In genomic region chr7:73792155-73792554, GRCm38 (mm10) we compare ENCODE assay signal across 17 mouse cellular contexts. TPM values are rescaled to one million over a fixed set of nuclear protein-coding genes. Genes with fewer than 3 reads are reported as not detected.
"Had no signal": no experiment of that assay in that cellular context is flagged by ENCODE, and none has a peak within 500 bp of the region (broad histone marks: within the 10 kb centered on the region; RNA-seq: fewer than 3 reads in every experiment).

No protein-coding gene starts in this region.

- H3K9ac ChIP-seq: liver, embryonic 13.5 days; midbrain, embryonic 12.5 days; neural tube, embryonic 13.5 days; stomach, embryonic 15.5 days had no signal

- DNase-seq: kidney, adult 2 months; kidney, postnatal 25 days; layer of hippocampus, postnatal 36 days; liver, embryonic 13.5 days; retina, postnatal 1 day; right cerebral cortex, postnatal 25 days; spleen, adult 18-20 months; thymus, adult 2 months; thymus, postnatal 36 days had no signal

- H3K4me2 ChIP-seq: liver, embryonic 13.5 days; midbrain, embryonic 12.5 days; neural tube, embryonic 13.5 days; stomach, embryonic 15.5 days had no signal

- H3K9me3 ChIP-seq: liver, embryonic 13.5 days; midbrain, embryonic 12.5 days; neural tube, embryonic 13.5 days; stomach, embryonic 15.5 days had no signal

- H3K4me1 ChIP-seq: liver, embryonic 13.5 days; midbrain, embryonic 12.5 days; stomach, embryonic 15.5 days had no signal

- H3K27ac ChIP-seq: kidney, postnatal 0 days; left cerebral cortex, adult 2 months; liver, embryonic 13.5 days; midbrain, embryonic 12.5 days; neural tube, embryonic 13.5 days; stomach, embryonic 15.5 days had no signal

- H3K27me3 ChIP-seq: liver, embryonic 13.5 days; midbrain, embryonic 12.5 days; neural tube, embryonic 13.5 days; stomach, embryonic 15.5 days had no signal

- H3K4me3 ChIP-seq: left cerebral cortex, adult 2 months; liver, embryonic 13.5 days; midbrain, embryonic 12.5 days; myocyte; neural tube, embryonic 13.5 days; stomach, embryonic 15.5 days had no signal

- ATAC-seq: intestine, postnatal 0 days; midbrain, embryonic 16.5 days had no signal

- H3K36me3 ChIP-seq: liver, embryonic 13.5 days; midbrain, embryonic 12.5 days; neural tube, embryonic 13.5 days; stomach, embryonic 15.5 days had no signal

RNA-seq across cellular contexts. Expression of gene Fam174b, which starts 52.1 kb away (rescaled TPM):
- polyA plus RNA-seq: myocyte had no signal
